Mouse (Mus musculus) ES-E14 (cell line): Measurements from ENCODE around the gene Ccdc92.

Source experiments
- CHD2 ChIP-seq: IDR thresholded peaks from 2 replicates; pipeline ENCODE4 v1.6.1; 2014; ENCODE audit warnings: mild to moderate bottlenecking, low read depth, low read length, inconsistent platforms
- HCFC1 ChIP-seq: IDR thresholded peaks from 2 replicates; pipeline ENCODE4 v1.6.1; 2012; ENCODE audit warnings: low read length, inconsistent platforms, borderline replicate concordance; ENCODE audit not compliant: insufficient read depth

- TF ChIP-seq HCFC1 (no peak), CHD2 (no peak)
Measured at GRCm38 (mm10) chr5:124908860-124909259, 46.6 kb upstream of the Ccdc92 start.
